Mouse (Mus musculus) heart, adult 2 months (tissue): ENCODE results near the gene Crybg1.

Source experiments
- CTCF ChIP-seq: fragments of 200-600 bp; IDR thresholded peaks from 2 replicates; pipeline ENCODE4 v1.8.1; 2022; ENCODE audit warnings: antibody characterized with exemption, mild to moderate bottlenecking, moderate library complexity
- EP300 ChIP-seq: fragments of 200-500 bp; IDR thresholded peaks from 2 replicates; pipeline ENCODE4 v1.6.1; 2011; ENCODE audit warnings: low read depth, low read length, control low read depth; ENCODE audit not compliant: insufficient read depth

- TF ChIP-seq CTCF, result no peak
- TF ChIP-seq EP300, result no peak
These were observed 148.3 kb downstream of the Crybg1 start for GRCm38 (mm10) chr10:44000156-44000865.
